Comparison of ENCODE assay signal across 8 mouse cellular contexts in genomic region chrX:165326939-165327698, GRCm38 (mm10). TPM values are rescaled to one million over a fixed set of nuclear protein-coding genes. Genes with fewer than 3 reads are reported as not detected.
DNase-seq lines count a peak whose midpoint lies in the region; ATAC-seq and TF ChIP-seq lines count a peak whose summit lies in the region.

Glra2 (minus strand) TSS chrX:165327393.

- intact Hi-C loops in gastrocnemius, adult 2 months (cut with DNase I) = no loop called here

- no peak within 1 kb of the TSS for H3K9ac ChIP-seq in embryonic facial prominence, embryonic 15.5 days
- no peak within 1 kb of the TSS for H3K9ac ChIP-seq in intestine, embryonic 16.5 days (ENCODE audit: low read depth, low read length)
- H3K9ac ChIP-seq in midbrain, embryonic 11.5 days (ENCODE audit: low read length) = no peak within 1 kb of the TSS

- H3K27ac ChIP-seq in layer of hippocampus, adult 2 months = peak within 1 kb of the TSS; percentile 51; the same call in 1 of the 2 replicates
- no peak within 1 kb of the TSS for H3K27ac ChIP-seq in embryonic facial prominence, embryonic 15.5 days (replicated peaks)
- H3K27ac ChIP-seq in intestine, embryonic 16.5 days (ENCODE audit: low read length) = no peak within 1 kb of the TSS
- H3K27ac ChIP-seq in midbrain, embryonic 11.5 days (ENCODE audit: low read depth, low read length) = no peak within 1 kb of the TSS
- H3K27ac ChIP-seq in gastrocnemius, adult 2 months = no peak within 1 kb of the TSS

- H3K4me2 ChIP-seq in embryonic facial prominence, embryonic 15.5 days (replicated peaks) = peak within 1 kb of the TSS; percentile 40
- peak within 1 kb of the TSS; percentile 55 for H3K4me2 ChIP-seq in intestine, embryonic 16.5 days (ENCODE audit: low read depth, low read length)
- peak within 1 kb of the TSS; percentile 41 for H3K4me2 ChIP-seq in midbrain, embryonic 11.5 days

- no peak for DNase-seq in layer of hippocampus, adult 2 months (ENCODE audit: low spot score in 2 of 2)
- no peak for DNase-seq in layer of hippocampus, adult 9-10 months (ENCODE audit: low spot score)
- peak; percentile 24 for DNase-seq in adrenal gland, postnatal 14 days
- DNase-seq in midbrain, embryonic 11.5 days (ENCODE audit: low spot score, missing footprints) = peak; percentile 90
- no peak for DNase-seq in spleen, adult 18-20 months
- no peak for DNase-seq in gastrocnemius, adult 2 months

- H3K4me3 ChIP-seq in layer of hippocampus, adult 2 months = peak within 1 kb of the TSS; percentile 48
- 0 out of 2 replicates have a peak within 1 kb of the TSS, but pooled peaks have one; percentile 12 for H3K4me3 ChIP-seq in embryonic facial prominence, embryonic 15.5 days (replicated peaks)
- H3K4me3 ChIP-seq in intestine, embryonic 16.5 days (ENCODE audit: low read length) = peak within 1 kb of the TSS; percentile 24
- peak within 1 kb of the TSS; percentile 14; the same call in 1 of the 2 replicates for H3K4me3 ChIP-seq in midbrain, embryonic 11.5 days (ENCODE audit: low read depth, low read length)
- no peak within 1 kb of the TSS for H3K4me3 ChIP-seq in gastrocnemius, adult 2 months

- 16% methylated on average over 12 of the region's 12 CpGs for WGBS in embryonic facial prominence, embryonic 15.5 days
- 18% methylated on average over 12 of the region's 12 CpGs for WGBS in intestine, embryonic 16.5 days
- 17% methylated on average over 12 of the region's 12 CpGs for WGBS in midbrain, embryonic 11.5 days

- no peaks in the 10 kb centered on the region for H3K9me3 ChIP-seq in embryonic facial prominence, embryonic 15.5 days (replicated peaks)
- H3K9me3 ChIP-seq in intestine, embryonic 16.5 days (ENCODE audit: control insufficient read depth, low read length) = no peaks in the 10 kb centered on the region
- no peaks in the 10 kb centered on the region for H3K9me3 ChIP-seq in midbrain, embryonic 11.5 days (ENCODE audit: control insufficient read depth, low read length)

- H3K4me1 ChIP-seq in embryonic facial prominence, embryonic 15.5 days = no peaks in the 10 kb centered on the region
- no peaks in the 10 kb centered on the region for H3K4me1 ChIP-seq in intestine, embryonic 16.5 days (ENCODE audit: control insufficient read depth, insufficient read depth, low read length)
- H3K4me1 ChIP-seq in midbrain, embryonic 11.5 days (ENCODE audit: control insufficient read depth, insufficient read depth, low read length) = no peaks in the 10 kb centered on the region

- ATAC-seq in embryonic facial prominence, embryonic 15.5 days (ENCODE audit: insufficient number of reproducible peaks, low FRiP score, low TSS enrichment, low read depth) = no peak
- no peak for ATAC-seq in intestine, embryonic 16.5 days
- ATAC-seq in midbrain, embryonic 11.5 days (ENCODE audit: low FRiP score) = peak; percentile 65

- H3K36me3 ChIP-seq in embryonic facial prominence, embryonic 15.5 days = no peaks in the 10 kb centered on the region
- no peaks in the 10 kb centered on the region for H3K36me3 ChIP-seq in intestine, embryonic 16.5 days (ENCODE audit: control insufficient read depth, insufficient read depth, low read length)
- no peaks in the 10 kb centered on the region for H3K36me3 ChIP-seq in midbrain, embryonic 11.5 days (ENCODE audit: control insufficient read depth, insufficient read depth, low read length)

- 0 out of 2 replicates have a peak, but pooled peaks cover 3% of the 10 kb centered on the region for H3K27me3 ChIP-seq in embryonic facial prominence, embryonic 15.5 days
- H3K27me3 ChIP-seq in intestine, embryonic 16.5 days (replicated peaks; ENCODE audit: control insufficient read depth, insufficient read depth, low read length) = no peaks in the 10 kb centered on the region
- no peaks in the 10 kb centered on the region for H3K27me3 ChIP-seq in midbrain, embryonic 11.5 days (ENCODE audit: control insufficient read depth, insufficient read depth, low read length)

- TF ChIP-seq CTCF in layer of hippocampus, adult 2 months (conservative IDR thresholded peaks at IDR 0.05) = no peak
- TF ChIP-seq CTCF in gastrocnemius, adult 2 months (IDR thresholded peaks at IDR 0.05) = no peak

RNA-seq across cellular contexts. Expression of gene Glra2, which starts in this region (rescaled TPM):
- total RNA-seq in layer of hippocampus, adult 2 months (2021) = 1 to 10 TPM; 8.1 to 8.5 TPM
- total RNA-seq in adrenal gland, postnatal 14 days (2021) = not detected in 2 replicates
- polyA plus RNA-seq in embryonic facial prominence, embryonic 15.5 days (2015; fragmentation: Nextera tagmentation; extraction: Ambion mirVana) = 0.05 TPM in 1 of 2 replicates, not detected in the other
- polyA plus RNA-seq in intestine, embryonic 16.5 days (2015; fragmentation: Nextera tagmentation; extraction: Ambion mirVana) = 0.06 TPM in 1 of 2 replicates, not detected in the other
- 0.16 and 0.21 TPM in 2 replicates for polyA plus RNA-seq in midbrain, embryonic 11.5 days (2014; fragmentation: Nextera tagmentation; extraction: Ambion mirVana)
- not detected for total RNA-seq in gastrocnemius, adult 2 months (2021)

Comparison
In these comparisons a context has a peak if more than half of its experiments do, and no peak if none do; other contexts are left out.
1. Peak in DNase-seq in adrenal gland, postnatal 14 days; RNA of the gene not detected or under 1 TPM.
2. Peak in DNase-seq, ATAC-seq, H3K4me3 ChIP-seq and H3K4me2 ChIP-seq in midbrain, embryonic 11.5 days; RNA of the gene not detected or under 1 TPM.